Mouse (Mus musculus) C2C12 (cell line): Measurements from ENCODE around the gene Usp2.

Experiments
- CEBPB ChIP-seq: IDR thresholded peaks from one replicate; pipeline ENCODE4 v1.6.1; 2011; ENCODE audit warnings: low read depth, mild to moderate bottlenecking, control low read depth, moderate library complexity
- CTCF ChIP-seq: IDR thresholded peaks from one replicate; pipeline ENCODE4 v1.5.1; 2011; ENCODE audit not compliant: control insufficient read depth, insufficient read depth, insufficient read length
- FOSL1 ChIP-seq: IDR thresholded peaks from one replicate; pipeline ENCODE4 v1.8.0; 2011; ENCODE audit warnings: mild to moderate bottlenecking, low read length; ENCODE audit not compliant: poor library complexity, insufficient read depth, severe bottlenecking
- MAX ChIP-seq: IDR thresholded peaks from one replicate; pipeline ENCODE4 v1.6.1; 2011; ENCODE audit warnings: mild to moderate bottlenecking, control low read depth
- MYOD1 ChIP-seq: IDR thresholded peaks from one replicate; pipeline ENCODE4 v1.6.1; 2011; ENCODE audit warnings: low read depth; ENCODE audit not compliant: control insufficient read depth, insufficient read length
- MYOG ChIP-seq: IDR thresholded peaks from one replicate; pipeline ENCODE4 v1.6.1; 2011; ENCODE audit not compliant: control insufficient read depth, insufficient read length; ENCODE audit errors: extremely low read depth
- USF1 ChIP-seq: IDR thresholded peaks from one replicate; pipeline ENCODE4 v1.6.1; 2011; ENCODE audit warnings: low read depth, mild to moderate bottlenecking, control low read depth, moderate library complexity

DNA sequence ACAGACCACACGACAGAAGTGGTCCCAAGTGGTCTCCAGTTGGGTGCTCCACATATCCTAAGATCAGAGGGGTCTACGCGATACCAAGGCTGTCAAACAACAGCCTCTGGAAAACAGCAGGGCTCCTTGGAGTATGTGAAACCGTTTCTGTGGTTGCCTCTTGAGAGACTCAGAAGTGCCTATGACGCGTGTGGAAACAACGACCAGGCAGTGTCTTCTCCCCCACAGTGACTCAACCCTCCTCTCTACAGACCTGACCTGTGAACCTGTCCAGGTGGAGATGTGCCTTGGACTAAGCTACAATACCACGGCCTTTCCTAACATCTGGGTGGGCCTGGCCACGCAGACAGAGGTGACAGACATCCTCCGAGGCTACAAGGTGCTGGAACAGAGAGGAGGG is 39.0 kb downstream of the Usp2 start:
- no peak for TF ChIP-seq CTCF
- TF ChIP-seq MYOD1 = no peak
- no peak for TF ChIP-seq FOSL1
- no peak for TF ChIP-seq USF1
- TF ChIP-seq MAX = no peak
- no peak for TF ChIP-seq CEBPB
- TF ChIP-seq MYOG = no peak
